Mouse (Mus musculus) hindbrain, embryonic 11.5 days (tissue): ENCODE results near the gene Gm15107. TPM values are rescaled to one million over a fixed set of nuclear protein-coding genes. Genes with fewer than 3 reads are reported as not detected.
"Not testable (repeated sequence)": the region's sequence is repeated elsewhere in the genome, so short reads cannot be mapped to it uniquely, and the experiment has no call there.

Source experiments
- ATAC-seq: fragments of 200-750 bp; cut with Nextera tagmentation; 2 replicates; pipeline ENCODE4 v1.8.0; 2017; ENCODE audit warnings: mild to moderate bottlenecking, moderate TSS enrichment, moderate library complexity; ENCODE audit not compliant: low FRiP score
- DNase-seq: peaks from one replicate; pipeline ENCODE4 v3.0.0-alpha.2; 2015; ENCODE audit warnings: low spot score
- H3K27ac ChIP-seq: fragments of 300-500 bp; sonication (generic); 2 replicates; pipeline ENCODE4 v1.5.1; 2014; ENCODE audit warnings: mild to moderate bottlenecking, low read depth, low read length
- H3K27me3 ChIP-seq: fragments of 300-500 bp; sonication (generic); 2 replicates; pipeline ENCODE4 v1.6.1; 2014; ENCODE audit warnings: mild to moderate bottlenecking, low read length, moderate library complexity, mixed read lengths; ENCODE audit not compliant: control insufficient read depth, insufficient read depth
- H3K36me3 ChIP-seq: fragments of 300-500 bp; sonication (generic); 2 replicates; pipeline ENCODE4 v1.6.1; 2014; ENCODE audit warnings: mild to moderate bottlenecking, low read length, moderate library complexity, mixed read lengths; ENCODE audit not compliant: control insufficient read depth, insufficient read depth
- H3K4me1 ChIP-seq: fragments of 300-500 bp; sonication (generic); replicated peaks from 2 replicates; pipeline ENCODE4 v1.6.1; 2014; ENCODE audit warnings: low read length, mixed read lengths; ENCODE audit not compliant: control insufficient read depth, insufficient read depth
- H3K4me2 ChIP-seq: fragments of 300-500 bp; sonication (generic); replicated peaks from 2 replicates; pipeline ENCODE4 v1.6.1; 2014; ENCODE audit warnings: mild to moderate bottlenecking, low read depth, low read length
- H3K4me3 ChIP-seq: fragments of 300-500 bp; sonication (generic); 2 replicates; pipeline ENCODE4 v1.5.1; 2014; ENCODE audit warnings: low read depth, low read length
- H3K9ac ChIP-seq: fragments of 300-500 bp; sonication (generic); 2 replicates; pipeline ENCODE4 v1.6.1; 2014; ENCODE audit warnings: low read depth, low read length
- H3K9me3 ChIP-seq: fragments of 300-500 bp; sonication (generic); 2 replicates; pipeline ENCODE4 v1.6.1; 2016; ENCODE audit warnings: low read length; ENCODE audit not compliant: control insufficient read depth
- WGBS: fragments of 180-500 bp; shearing (Covaris S2); extraction: QIAGEN DNeasy Blood & Tissue Kit; methylation state at CpG from one replicate; pipeline ENCODE4 v1.1.7; 2014; 5-methylcytosine and 5-hydroxymethylcytosine counted together
- polyA plus RNA-seq: library from polyadenylated mRNA; unstranded; fragments of >200 nt; fragmentation: Nextera tagmentation; extraction: Ambion mirVana; gene quantifications from 2 replicates; pipeline ENCODE4 v1.2.1, GENCODE M21; 2014

Gene Gm15107
- not detected in 2 replicates for polyA plus RNA-seq

GRCm38 (mm10) chrX:148180424-148180823 is at the start of gene Gm15107:
Gm15107 (plus strand) TSS chrX:148180724.
- H3K27ac ChIP-seq, H3K4me2 ChIP-seq, DNase-seq, H3K27me3 ChIP-seq, H3K36me3 ChIP-seq, H3K9me3 ChIP-seq, H3K4me1 ChIP-seq, ATAC-seq, H3K9ac ChIP-seq, H3K4me3 ChIP-seq: not testable (repeated sequence)
- no CpG with 5 or more reads among the region's 6 CpGs for WGBS

Other genes starting within 250 kb of the Gm15107 start
- not detected in 2 replicates for gene Gm15080, start 187.7 kb upstream of the Gm15107 start, polyA plus RNA-seq